Mouse (Mus musculus) embryonic facial prominence, embryonic 10.5 days (tissue): ENCODE measurements at regions not wholly inside any gene's neighbourhood (a gene's known extent, or its start where the extent isn't known, plus 50 kb on each side); places are given as distances from the start of the nearest gene placed in this dataset.

ENCODE experiments used
- DNase-seq: peaks from one replicate; pipeline ENCODE4 v3.0.0-alpha.2; 2017; ENCODE audit warnings: low spot score
- H3K27ac ChIP-seq: fragments of 300-500 bp; sonication (generic); replicated peaks from 2 replicates; pipeline ENCODE4 v1.5.1; 2016; ENCODE audit warnings: mild to moderate bottlenecking
- H3K27me3 ChIP-seq: fragments of 300-500 bp; sonication (generic); replicated peaks from 2 replicates; pipeline ENCODE4 v1.6.1; 2016; ENCODE audit warnings: low read depth, mild to moderate bottlenecking; ENCODE audit not compliant: poor library complexity, severe bottlenecking
- H3K36me3 ChIP-seq: fragments of 300-500 bp; sonication (generic); replicated peaks from 2 replicates; pipeline ENCODE4 v1.6.1; 2016; ENCODE audit warnings: mild to moderate bottlenecking, moderate library complexity
- H3K4me1 ChIP-seq: fragments of 300-500 bp; sonication (generic); 2 replicates; pipeline ENCODE4 v1.6.1; 2016
- H3K4me3 ChIP-seq: fragments of 300-500 bp; sonication (generic); 2 replicates; pipeline ENCODE4 v1.5.1; 2016; ENCODE audit warnings: mild to moderate bottlenecking, moderate library complexity
- H3K9me3 ChIP-seq: fragments of 300-500 bp; sonication (generic); 2 replicates; pipeline ENCODE4 v1.6.1; 2016; ENCODE audit warnings: mild to moderate bottlenecking
- WGBS: fragments of 180-500 bp; shearing (Covaris S2); methylation state at CpG from one replicate; pipeline ENCODE4 v1.1.7; 2016; 5-methylcytosine and 5-hydroxymethylcytosine counted together

GRCm38 (mm10) chr3:156407112-156407511, 154.5 kb upstream of the Negr1 start:
- no peaks in the 10 kb centered on the region for H3K36me3 ChIP-seq
- no peak overlapping the region for H3K4me3 ChIP-seq
- no peaks in the 10 kb centered on the region for H3K4me1 ChIP-seq
- H3K27ac ChIP-seq = no peak overlapping the region
- no peaks in the 10 kb centered on the region for H3K9me3 ChIP-seq
- 93% methylated on average over 2 of the region's 2 CpGs for WGBS
- H3K27me3 ChIP-seq = no peaks in the 10 kb centered on the region
- DNase-seq = no peak

DNA sequence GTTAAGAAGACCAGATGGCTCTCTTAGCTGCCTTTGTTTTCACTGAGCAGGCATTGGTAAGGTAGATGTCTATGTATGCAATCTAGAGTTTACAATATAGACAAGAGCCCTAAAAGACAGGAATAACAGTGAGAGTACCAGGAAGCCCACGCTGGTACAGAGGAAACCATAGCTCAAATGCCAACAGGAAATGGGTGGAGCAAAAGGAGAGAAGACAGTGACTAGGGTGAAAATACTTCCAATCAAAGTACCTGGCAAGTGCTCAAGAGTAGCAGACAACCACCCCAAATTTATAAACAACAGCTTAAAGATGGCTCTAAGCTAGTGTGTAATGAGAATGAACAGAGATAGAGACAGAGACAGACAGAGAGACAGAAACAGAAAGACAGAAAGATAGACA, 151.5 kb upstream of the Negr1 start:
- Histone ChIP-seq H3K4me3 (no peak overlapping the region), H3K4me1 (no peaks in the 10 kb centered on the region), H3K36me3 (no peaks in the 10 kb centered on the region), H3K27ac (no peak overlapping the region), H3K9me3 (no peaks in the 10 kb centered on the region), H3K27me3 (no peaks in the 10 kb centered on the region)
- no peak for DNase-seq
- 57% methylated on average over 1 of the region's 1 CpGs for WGBS

- no peak overlapping the region for H3K27ac ChIP-seq
- 78% methylated on average over 3 of the region's 3 CpGs for WGBS
- no peaks in the 10 kb centered on the region for H3K27me3 ChIP-seq
- DNase-seq = no peak
- H3K4me3 ChIP-seq = no peak overlapping the region
- H3K4me1 ChIP-seq = no peaks in the 10 kb centered on the region
- H3K36me3 ChIP-seq = no peaks in the 10 kb centered on the region
- H3K9me3 ChIP-seq = no peaks in the 10 kb centered on the region
Measured at GRCm38 (mm10) chr3:156412757-156413156, 148.8 kb upstream of the Negr1 start.

DNA sequence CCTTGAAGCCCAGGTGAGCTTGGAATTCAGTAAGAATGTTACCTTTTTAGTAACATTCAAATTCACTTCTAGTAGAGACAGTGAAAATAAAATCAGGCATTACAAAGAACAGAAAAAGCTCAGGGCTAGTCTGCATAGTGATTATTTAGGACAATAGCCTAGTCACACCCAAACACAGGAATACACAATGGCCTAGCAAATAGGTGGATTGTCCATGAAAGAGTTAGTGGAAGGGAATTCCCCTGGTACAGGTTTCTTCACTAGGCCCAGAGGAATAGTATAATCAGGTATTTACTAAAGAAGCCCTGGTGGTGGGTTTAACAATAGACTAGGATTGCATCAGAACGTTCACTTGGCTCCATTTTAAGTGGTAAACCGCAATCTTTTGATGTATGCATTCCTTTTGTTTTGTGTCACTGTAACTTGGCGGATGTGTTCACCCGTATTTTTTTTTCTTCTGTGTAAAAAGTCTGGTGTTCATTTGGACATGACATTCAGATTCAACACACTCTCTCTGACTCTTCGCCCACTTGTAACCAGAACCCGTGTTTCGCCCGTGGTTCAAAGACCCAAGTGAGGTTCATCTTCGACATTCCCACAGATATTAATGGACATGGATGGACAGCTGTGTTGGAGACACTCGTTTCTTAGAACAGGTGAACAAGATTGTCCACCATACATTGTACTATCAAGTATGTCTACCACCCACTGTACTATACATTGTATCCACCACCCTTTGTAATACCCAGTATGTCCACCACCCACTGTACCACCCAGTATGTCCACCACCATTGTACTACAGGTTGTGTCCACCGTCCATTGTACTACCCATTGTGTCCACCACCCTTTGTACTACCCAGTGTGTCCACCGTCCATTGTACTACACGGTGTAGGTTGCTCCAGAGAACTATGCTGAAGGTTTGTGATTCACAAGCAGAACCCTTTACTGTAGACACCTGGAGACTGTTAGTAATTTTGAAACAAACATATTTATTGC, 146.9 kb upstream of the Negr1 start:
- Histone ChIP-seq H3K4me1 (no peaks in the 10 kb centered on the region), H3K27ac (no peak overlapping the region), H3K27me3 (no peaks in the 10 kb centered on the region), H3K36me3 (no peaks in the 10 kb centered on the region), H3K4me3 (no peak overlapping the region), H3K9me3 (no peaks in the 10 kb centered on the region)
- 85% methylated on average over 13 of the region's 13 CpGs for WGBS
- no peak for DNase-seq

DNA sequence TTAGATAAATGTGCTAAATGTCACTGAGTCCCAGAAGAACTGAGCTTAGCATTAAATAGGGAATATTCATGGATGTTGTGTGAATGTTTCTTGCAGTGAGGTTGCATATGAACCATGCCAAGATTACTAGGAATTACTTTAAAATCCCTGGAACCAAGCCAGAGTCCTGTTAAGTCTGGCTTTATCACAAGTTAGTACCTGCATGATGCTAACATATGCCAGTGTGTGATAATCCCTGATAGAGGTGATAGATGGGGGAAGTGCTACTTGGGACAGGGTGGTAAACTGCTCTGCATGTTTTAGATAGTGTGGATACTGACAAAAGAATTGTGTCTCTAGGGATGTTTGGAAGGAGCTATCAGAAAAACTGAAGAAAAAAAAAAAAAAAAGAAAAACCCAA, 143.5 kb upstream of the Negr1 start:
- DNase-seq = no peak
- Histone ChIP-seq H3K9me3 (no peaks in the 10 kb centered on the region), H3K4me1 (no peaks in the 10 kb centered on the region), H3K4me3 (no peak overlapping the region), H3K36me3 (no peaks in the 10 kb centered on the region), H3K27me3 (no peaks in the 10 kb centered on the region), H3K27ac (no peak overlapping the region)

DNA sequence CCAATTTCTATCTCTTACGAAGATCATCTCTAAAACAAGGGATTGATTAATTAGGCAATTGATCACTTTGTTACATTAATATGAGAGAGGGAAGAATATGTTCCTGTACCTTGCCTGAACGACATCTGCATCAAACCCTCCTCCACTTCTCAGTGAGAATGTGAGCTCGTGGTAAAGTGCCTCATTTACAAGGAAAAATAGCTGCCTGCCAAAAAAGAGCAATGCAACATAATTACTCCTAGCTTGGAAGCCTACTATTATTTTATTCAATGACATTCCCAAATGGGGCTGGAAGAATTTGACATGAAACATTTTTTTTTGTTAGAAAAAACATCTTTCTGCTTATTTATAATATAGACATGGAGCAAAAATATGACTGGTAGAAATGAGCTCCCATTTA, 138.5 kb upstream of the Negr1 start:
- Histone ChIP-seq H3K4me1 (no peaks in the 10 kb centered on the region), H3K9me3 (no peaks in the 10 kb centered on the region), H3K4me3 (no peak overlapping the region), H3K27me3 (no peaks in the 10 kb centered on the region), H3K27ac (no peak overlapping the region), H3K36me3 (no peaks in the 10 kb centered on the region)
- 75% methylated on average over 3 of the region's 3 CpGs for WGBS
- DNase-seq = no peak

DNA sequence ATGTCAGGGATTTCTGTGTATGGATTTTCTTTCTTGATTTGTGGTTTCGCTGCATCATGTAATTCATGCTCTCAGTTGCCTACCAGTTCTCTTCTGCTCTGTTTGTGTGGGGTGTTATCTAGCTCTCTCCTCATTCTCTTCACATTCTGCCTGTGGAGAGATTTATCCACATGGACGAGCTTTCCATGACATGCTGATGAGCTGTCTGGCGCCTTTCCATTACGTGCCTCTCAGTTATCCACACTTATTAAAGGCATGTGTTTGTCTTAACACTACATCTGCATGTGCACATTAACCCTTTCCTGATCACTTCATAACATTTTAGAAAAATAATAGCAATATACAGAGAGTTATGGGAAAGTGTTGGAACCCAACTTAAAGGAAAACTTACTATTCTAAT, 106.6 kb upstream of the Negr1 start:
- 69% methylated on average over 4 of the region's 4 CpGs for WGBS
- no peak for DNase-seq
- Histone ChIP-seq H3K4me1 (no peaks in the 10 kb centered on the region), H3K36me3 (no peaks in the 10 kb centered on the region), H3K9me3 (no peaks in the 10 kb centered on the region), H3K27ac (no peak overlapping the region), H3K27me3 (no peaks in the 10 kb centered on the region), H3K4me3 (no peak overlapping the region)

- Histone ChIP-seq H3K36me3 (no peaks in the 10 kb centered on the region), H3K27ac (no peak overlapping the region), H3K27me3 (no peaks in the 10 kb centered on the region), H3K4me1 (no peaks in the 10 kb centered on the region), H3K9me3 (no peaks in the 10 kb centered on the region), H3K4me3 (no peak overlapping the region)
- DNase-seq = no peak
- WGBS = 75% methylated on average over 2 of the region's 2 CpGs
Measured at GRCm38 (mm10) chr3:156463299-156463698, 98.3 kb upstream of the Negr1 start.

- no peaks in the 10 kb centered on the region for H3K36me3 ChIP-seq
- H3K27ac ChIP-seq = no peak overlapping the region
- no peaks in the 10 kb centered on the region for H3K27me3 ChIP-seq
- WGBS = 83% methylated on average over 5 of the region's 5 CpGs
- no peaks in the 10 kb centered on the region for H3K4me1 ChIP-seq
- H3K4me3 ChIP-seq = no peak overlapping the region
- no peak for DNase-seq
- H3K9me3 ChIP-seq = no peaks in the 10 kb centered on the region
Measured at GRCm38 (mm10) chr3:156465601-156466000, 96.0 kb upstream of the Negr1 start.

DNA sequence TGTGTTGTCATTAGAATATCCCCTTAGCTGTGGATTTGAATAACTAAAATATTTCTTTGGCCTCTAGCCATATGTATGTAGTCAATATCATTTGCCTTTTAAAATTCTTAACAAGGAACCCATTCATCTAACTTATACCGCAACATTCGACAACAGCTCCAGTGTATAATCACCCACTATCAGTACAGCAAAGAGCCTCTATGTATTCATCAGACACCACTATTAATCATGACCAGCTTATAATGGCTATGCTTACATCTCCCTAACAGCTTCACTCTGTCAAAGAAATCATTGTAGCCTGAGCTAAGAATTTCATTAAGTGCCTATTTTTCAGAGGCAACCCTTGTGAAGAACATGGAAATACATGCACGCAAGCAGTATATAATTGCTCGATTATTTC, 88.9 kb upstream of the Negr1 start:
- H3K4me1 ChIP-seq = no peaks in the 10 kb centered on the region
- no peak for DNase-seq
- no peak overlapping the region for H3K4me3 ChIP-seq
- no peaks in the 10 kb centered on the region for H3K36me3 ChIP-seq
- 93% methylated on average over 4 of the region's 4 CpGs for WGBS
- H3K27ac ChIP-seq = no peak overlapping the region
- no peaks in the 10 kb centered on the region for H3K27me3 ChIP-seq
- no peaks in the 10 kb centered on the region for H3K9me3 ChIP-seq
